Mouse (Mus musculus) heart, embryonic 13.5 days (tissue): ENCODE data around the gene Cmtm6. TPM values are rescaled to one million over a fixed set of nuclear protein-coding genes. Genes with fewer than 3 reads are reported as not detected.
A peak's percentile ranks its signal among the peaks of the same experiment; 100 is the strongest.

Experiments
- ATAC-seq: fragments of 200-750 bp; cut with Nextera tagmentation; 2 replicates; pipeline ENCODE4 v1.8.0; 2017; ENCODE audit warnings: moderate TSS enrichment; ENCODE audit not compliant: insufficient number of reproducible peaks, low FRiP score, low TSS enrichment; ENCODE audit errors: extremely low read depth
- H3K27ac ChIP-seq: fragments of 300-500 bp; sonication (generic); replicated peaks from 2 replicates; pipeline ENCODE4 v1.5.1; 2015; ENCODE audit warnings: moderate library complexity, mild to moderate bottlenecking, inconsistent platforms
- H3K27me3 ChIP-seq: fragments of 300-500 bp; sonication (generic); replicated peaks from 2 replicates; pipeline ENCODE4 v1.6.1; 2015; ENCODE audit warnings: mild to moderate bottlenecking, inconsistent platforms
- H3K36me3 ChIP-seq: fragments of 300-500 bp; sonication (generic); 2 replicates; pipeline ENCODE4 v1.6.1; 2015; ENCODE audit warnings: mild to moderate bottlenecking, inconsistent platforms
- H3K4me1 ChIP-seq: fragments of 300-500 bp; sonication (generic); 2 replicates; pipeline ENCODE4 v1.6.1; 2015; ENCODE audit warnings: inconsistent platforms
- H3K4me2 ChIP-seq: fragments of 300-500 bp; sonication (generic); 2 replicates; pipeline ENCODE4 v1.6.1; 2015; ENCODE audit warnings: inconsistent platforms, mild to moderate bottlenecking, moderate library complexity
- H3K4me3 ChIP-seq: fragments of 300-500 bp; sonication (generic); 2 replicates; pipeline ENCODE4 v1.5.1; 2015; ENCODE audit warnings: moderate library complexity, mild to moderate bottlenecking, inconsistent platforms
- H3K9ac ChIP-seq: fragments of 300-500 bp; sonication (generic); 2 replicates; pipeline ENCODE4 v1.6.1; 2015; ENCODE audit warnings: inconsistent platforms, mild to moderate bottlenecking, moderate library complexity
- H3K9me3 ChIP-seq: fragments of 300-500 bp; sonication (generic); 2 replicates; pipeline ENCODE4 v1.6.1; 2016; ENCODE audit warnings: inconsistent platforms
- WGBS: fragments of 180-500 bp; shearing (Covaris S2); methylation state at CpG from one replicate; pipeline ENCODE4 v1.1.7; 2015; ENCODE audit warnings: mixed read lengths; 5-methylcytosine and 5-hydroxymethylcytosine counted together
- polyA plus RNA-seq: library from polyadenylated mRNA; unstranded; fragments of >200 nt; fragmentation: Nextera tagmentation; extraction: Ambion mirVana; gene quantifications from 2 replicates; pipeline ENCODE4 v1.2.1, GENCODE M21; 2015

The Cmtm6 gene
- polyA plus RNA-seq, 1 experiment from 2014 or later, result 34.6 TPM

- no peaks in the 10 kb centered on the region for H3K27me3 ChIP-seq
- H3K9me3 ChIP-seq, result no peaks in the 10 kb centered on the region
- H3K4me1 ChIP-seq, result peaks cover 8% of the 10 kb centered on the region
- H3K4me3 ChIP-seq, result peak overlapping the region; percentile 72
- 8% methylated on average over 36 of the region's 36 CpGs for WGBS
- H3K36me3 ChIP-seq, result peaks cover 67% of the 10 kb centered on the region
- peak overlapping the region; percentile 85 for H3K9ac ChIP-seq
- H3K4me2 ChIP-seq, result peak overlapping the region; percentile 83
- H3K27ac ChIP-seq, result peak overlapping the region; percentile 51
- ATAC-seq, result peak; percentile 78
These were observed 22.1 kb downstream of the Cmtm6 start for GRCm38 (mm10) chr9:114752863-114753484.

- Histone ChIP-seq H3K36me3 (peaks cover 84% of the 10 kb centered on the region), H3K4me1 (peaks cover 2% of the 10 kb centered on the region)
- 69% methylated on average over 7 of the region's 7 CpGs for WGBS
These were observed 27.4 kb downstream of the Cmtm6 start for GRCm38 (mm10) chr9:114758272-114758671.

GRCm38 (mm10) chr9:114758801-114759200 lies 27.9 kb downstream of the Cmtm6 start:
- Histone ChIP-seq H3K9ac (no peak overlapping the region), H3K4me1 (no peaks in the 10 kb centered on the region), H3K4me3 (no peak overlapping the region), H3K4me2 (no peak overlapping the region), H3K36me3 (peaks cover 84% of the 10 kb centered on the region), H3K27ac (no peak overlapping the region), H3K27me3 (no peaks in the 10 kb centered on the region), H3K9me3 (no peaks in the 10 kb centered on the region)
- WGBS, result 82% methylated on average over 5 of the region's 5 CpGs
- ATAC-seq, result no peak

More at GRCm38 (mm10) chr9:114758272-114758671, 27.4 kb downstream of the Cmtm6 start:
- no peak overlapping the region for H3K4me3 ChIP-seq
- no peaks in the 10 kb centered on the region for H3K27me3 ChIP-seq
- H3K4me2 ChIP-seq, result no peak overlapping the region
- no peak overlapping the region for H3K9ac ChIP-seq
- no peaks in the 10 kb centered on the region for H3K9me3 ChIP-seq
- no peak overlapping the region for H3K27ac ChIP-seq
- no peak for ATAC-seq

- no peak for ATAC-seq
- H3K9ac ChIP-seq, result no peak overlapping the region
- H3K27ac ChIP-seq, result no peak overlapping the region
- H3K36me3 ChIP-seq, result peaks cover 80% of the 10 kb centered on the region
- H3K4me2 ChIP-seq, result no peak overlapping the region
- WGBS, result 83% methylated on average over 4 of the region's 4 CpGs
- no peak overlapping the region for H3K4me3 ChIP-seq
- no peaks in the 10 kb centered on the region for H3K4me1 ChIP-seq
- H3K27me3 ChIP-seq, result no peaks in the 10 kb centered on the region
- no peaks in the 10 kb centered on the region for H3K9me3 ChIP-seq
These were observed 29.0 kb downstream of the Cmtm6 start for GRCm38 (mm10) chr9:114759886-114760285.

- ATAC-seq, result 0 out of 2 replicates have a peak, but pooled peaks have one; percentile 7
- Histone ChIP-seq H3K36me3 (peaks cover 80% of the 10 kb centered on the region), H3K9ac (no peak overlapping the region), H3K27me3 (no peaks in the 10 kb centered on the region), H3K27ac (no peak overlapping the region), H3K4me1 (no peaks in the 10 kb centered on the region), H3K4me2 (no peak overlapping the region), H3K9me3 (no peaks in the 10 kb centered on the region), H3K4me3 (no peak overlapping the region)
- 84% methylated on average over 5 of the region's 5 CpGs for WGBS
These were observed 29.4 kb downstream of the Cmtm6 start for GRCm38 (mm10) chr9:114760353-114760752.

- Histone ChIP-seq H3K27ac (no peak overlapping the region), H3K4me2 (no peak overlapping the region), H3K27me3 (no peaks in the 10 kb centered on the region), H3K36me3 (peaks cover 81% of the 10 kb centered on the region), H3K4me1 (no peaks in the 10 kb centered on the region), H3K9ac (no peak overlapping the region), H3K9me3 (no peaks in the 10 kb centered on the region), H3K4me3 (no peak overlapping the region)
- WGBS, result 62% methylated on average over 11 of the region's 11 CpGs
- ATAC-seq, result no peak
These were observed 30.9 kb downstream of the Cmtm6 start for GRCm38 (mm10) chr9:114761848-114762247.

GRCm38 (mm10) chr9:114763341-114763740 lies 32.4 kb downstream of the Cmtm6 start:
- Histone ChIP-seq H3K9me3 (no peaks in the 10 kb centered on the region), H3K4me2 (no peak overlapping the region), H3K4me1 (peaks cover 13% of the 10 kb centered on the region), H3K27ac (no peak overlapping the region), H3K4me3 (no peak overlapping the region), H3K36me3 (peaks cover 69% of the 10 kb centered on the region), H3K27me3 (no peaks in the 10 kb centered on the region), H3K9ac (no peak overlapping the region)
- WGBS, result 62% methylated on average over 13 of the region's 13 CpGs
- no peak for ATAC-seq

GRCm38 (mm10) chr9:114767030-114767429 lies 36.1 kb downstream of the Cmtm6 start:
- Histone ChIP-seq H3K9me3 (no peaks in the 10 kb centered on the region), H3K4me2 (no peak overlapping the region)
- 80% methylated on average over 13 of the region's 13 CpGs for WGBS

GRCm38 (mm10) chr9:114767507-114767906 lies 36.6 kb downstream of the Cmtm6 start:
- no peaks in the 10 kb centered on the region for H3K9me3 ChIP-seq
- H3K4me1 ChIP-seq, result peaks cover 18% of the 10 kb centered on the region
- no peak for ATAC-seq
- H3K4me3 ChIP-seq, result no peak overlapping the region
- 69% methylated on average over 2 of the region's 2 CpGs for WGBS
- H3K4me2 ChIP-seq, result no peak overlapping the region
- no peaks in the 10 kb centered on the region for H3K27me3 ChIP-seq
- H3K27ac ChIP-seq, result 0 out of 2 replicates have a peak overlapping the region, but pooled peaks have one; percentile 6
- peak overlapping the region; percentile 65 for H3K9ac ChIP-seq
- H3K36me3 ChIP-seq, result peaks cover 54% of the 10 kb centered on the region

More at GRCm38 (mm10) chr9:114767030-114767429, 36.1 kb downstream of the Cmtm6 start:
- Histone ChIP-seq H3K4me3 (no peak overlapping the region), H3K36me3 (peaks cover 54% of the 10 kb centered on the region), H3K9ac (no peak overlapping the region; the same call in 1 of the 2 replicates), H3K27me3 (no peaks in the 10 kb centered on the region), H3K4me1 (peaks cover 18% of the 10 kb centered on the region), H3K27ac (no peak overlapping the region)
- no peak for ATAC-seq

GRCm38 (mm10) chr9:114768066-114768465 lies 37.1 kb downstream of the Cmtm6 start:
- Histone ChIP-seq H3K4me1 (peaks cover 18% of the 10 kb centered on the region), H3K4me2 (no peak overlapping the region), H3K36me3 (peaks cover 53% of the 10 kb centered on the region), H3K9me3 (no peaks in the 10 kb centered on the region), H3K27ac (0 out of 2 replicates have a peak overlapping the region, but pooled peaks have one; percentile 6), H3K9ac (peak overlapping the region; percentile 65; the same call in 1 of the 2 replicates), H3K4me3 (no peak overlapping the region), H3K27me3 (no peaks in the 10 kb centered on the region)
- WGBS, result 38% methylated on average over 10 of the region's 10 CpGs
- ATAC-seq, result no peak

- WGBS, result 78% methylated on average over 4 of the region's 4 CpGs
These were observed 39.3 kb downstream of the Cmtm6 start for GRCm38 (mm10) chr9:114770224-114770623.

GRCm38 (mm10) chr9:114771565-114771964 lies 40.6 kb downstream of the Cmtm6 start:
- H3K4me2 ChIP-seq, result no peak overlapping the region
- no peak for ATAC-seq
- no peaks in the 10 kb centered on the region for H3K27me3 ChIP-seq
- H3K4me3 ChIP-seq, result no peak overlapping the region
- WGBS, result 74% methylated on average over 7 of the region's 7 CpGs
- H3K27ac ChIP-seq, result no peak overlapping the region
- H3K36me3 ChIP-seq, result peaks cover 40% of the 10 kb centered on the region
- no peak overlapping the region for H3K9ac ChIP-seq
- H3K9me3 ChIP-seq, result no peaks in the 10 kb centered on the region
- peaks cover 35% of the 10 kb centered on the region for H3K4me1 ChIP-seq

More at GRCm38 (mm10) chr9:114770224-114770623, 39.3 kb downstream of the Cmtm6 start:
- H3K4me3 ChIP-seq, result no peak overlapping the region
- H3K36me3 ChIP-seq, result peaks cover 53% of the 10 kb centered on the region
- H3K27me3 ChIP-seq, result no peaks in the 10 kb centered on the region
- H3K4me2 ChIP-seq, result no peak overlapping the region
- no peaks in the 10 kb centered on the region for H3K9me3 ChIP-seq
- H3K9ac ChIP-seq, result no peak overlapping the region
- no peak overlapping the region for H3K27ac ChIP-seq
- no peak for ATAC-seq
- peaks cover 24% of the 10 kb centered on the region for H3K4me1 ChIP-seq
